Mouse (Mus musculus) MEL (cell line): ENCODE data around the gene Sprr2j-ps.

ENCODE experiments used
- ELF1 ChIP-seq: IDR thresholded peaks from 2 replicates; pipeline ENCODE4 v1.6.1; 2014; ENCODE audit warnings: low read depth, mild to moderate bottlenecking, inconsistent platforms, low read length, improper control_type of control experiment, moderate library complexity
- EP300 ChIP-seq, 2 experiments: IDR thresholded peaks; 2 replicates each; pipeline ENCODE4 v1.6.1; 2011; ENCODE audit warnings: improper control_type of control experiment in 2 of 2, low read length in 2 of 2, low read depth in 1 of 2, mild to moderate bottlenecking in 1 of 2
- ETS1 ChIP-seq: IDR thresholded peaks from 2 replicates; pipeline ENCODE4 v1.6.1; 2012; ENCODE audit warnings: low read depth, mild to moderate bottlenecking, inconsistent platforms, low read length, improper control_type of control experiment, moderate library complexity
- MAFK ChIP-seq: IDR thresholded peaks from 2 replicates; pipeline ENCODE4 v1.6.1; 2011; ENCODE audit warnings: low read depth, mild to moderate bottlenecking, low read length, improper control_type of control experiment, borderline replicate concordance
- NRF1 ChIP-seq: IDR thresholded peaks from 2 replicates; pipeline ENCODE4 v1.6.1; 2014; ENCODE audit warnings: low read depth, mild to moderate bottlenecking, inconsistent platforms, low read length, improper control_type of control experiment, moderate library complexity; ENCODE audit not compliant: poor library complexity, insufficient read depth, severe bottlenecking
- POLR2A ChIP-seq, 2 experiments: IDR thresholded peaks; 2 replicates each; pipeline ENCODE4 v1.6.1; 2011 to 2012; ENCODE audit warnings: low read length in 2 of 2, mild to moderate bottlenecking in 2 of 2, control low read depth in 1 of 2, improper control_type of control experiment in 1 of 2, low read depth in 1 of 2, moderate library complexity in 1 of 2; ENCODE audit not compliant: control insufficient read depth in 1 of 2, insufficient read depth in 1 of 2, poor library complexity in 1 of 2
- SMC3 ChIP-seq: IDR thresholded peaks from 2 replicates; pipeline ENCODE4 v1.6.1; 2011; ENCODE audit warnings: low read depth, low read length, improper control_type of control experiment

DNA sequence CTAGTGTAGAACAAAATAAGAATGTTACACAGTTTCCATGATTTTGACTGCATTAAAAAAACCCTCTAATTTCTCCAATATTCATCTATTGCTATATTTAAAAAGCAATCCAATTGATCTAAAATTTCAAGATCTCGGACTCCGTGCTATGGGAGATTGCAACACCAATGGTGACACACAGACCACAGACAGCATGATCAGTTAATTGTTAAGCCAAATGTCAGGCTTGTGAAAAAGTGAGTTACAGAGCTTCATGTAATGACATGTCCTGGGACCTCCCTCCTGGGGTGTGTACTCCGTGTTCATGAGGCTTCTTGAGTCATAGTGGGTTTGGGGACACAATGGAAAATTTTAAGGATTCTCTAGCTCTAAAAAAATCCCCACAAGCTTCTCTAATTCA, 22.3 kb downstream of the Sprr2j-ps start:
- TF ChIP-seq SMC3 (no peak), ETS1 (no peak), POLR2A (IDR thresholded peaks at IDR 0.05; ENCODE audit: control insufficient read depth in 1 of 2, insufficient read depth in 1 of 2, low read depth in 1 of 2, low read length in 2 of 2, poor library complexity in 1 of 2) (no peak), EP300 (IDR thresholded peaks at IDR 0.05; ENCODE audit: low read depth in 1 of 2, low read length in 2 of 2) (no peak), NRF1 (no peak), MAFK (no peak), ELF1 (no peak)
